Mouse (Mus musculus): ENCODE measurements around the gene Tmem183a. TPM values are rescaled to one million over a fixed set of nuclear protein-coding genes. Genes with fewer than 3 reads are reported as not detected.

The Tmem183a gene
- 54.0 and 63.0 TPM in 2 replicates for polyA plus RNA-seq (2015; fragmentation: Nextera tagmentation; extraction: Ambion mirVana)

GRCm38 (mm10) chr1:134361857-134362212, at the start of gene Tmem183a:
Tmem183a (minus strand) TSS chr1:134361979.
- Histone ChIP-seq H3K9ac (peak within 1 kb of the TSS; percentile 97), H3K27me3 (replicated peaks) (no peaks in the 10 kb centered on the region), H3K9me3 (no peaks in the 10 kb centered on the region), H3K4me3 (peak within 1 kb of the TSS; percentile 97), H3K4me2 (peak within 1 kb of the TSS; percentile 93), H3K4me1 (peaks cover 20% of the 10 kb centered on the region), H3K36me3 (peaks cover 38% of the 10 kb centered on the region), H3K27ac (replicated peaks) (peak within 1 kb of the TSS; percentile 81)
- WGBS, result under 1% methylated on average over 38 of the region's 38 CpGs
- peak; percentile 97 for ATAC-seq (ENCODE audit: extremely low read depth, insufficient number of reproducible peaks, low FRiP score, low TSS enrichment)

- Histone ChIP-seq H3K27ac (replicated peaks) (no peak overlapping the region), H3K4me2 (no peak overlapping the region), H3K27me3 (replicated peaks) (no peaks in the 10 kb centered on the region), H3K4me1 (peaks cover 11% of the 10 kb centered on the region), H3K9ac (no peak overlapping the region), H3K36me3 (peaks cover 54% of the 10 kb centered on the region), H3K4me3 (no peak overlapping the region), H3K9me3 (no peaks in the 10 kb centered on the region; the same call in 1 of the 2 replicates)
- no peak for ATAC-seq (ENCODE audit: extremely low read depth, insufficient number of reproducible peaks, low FRiP score, low TSS enrichment)
- WGBS, result 87% methylated on average over 8 of the region's 8 CpGs
Observed at GRCm38 (mm10) chr1:134408080-134408479, 46.3 kb upstream of the Tmem183a start.

- H3K9me3 ChIP-seq, result no peaks in the 10 kb centered on the region
- peak overlapping the region; percentile 90 for H3K4me3 ChIP-seq
- H3K9ac ChIP-seq, result peak overlapping the region; percentile 92
- H3K27me3 ChIP-seq (replicated peaks), result no peaks in the 10 kb centered on the region
- 25% methylated on average over 8 of the region's 8 CpGs for WGBS
- H3K36me3 ChIP-seq, result peaks cover 42% of the 10 kb centered on the region
- peak overlapping the region; percentile 76 for H3K27ac ChIP-seq (replicated peaks)
- ATAC-seq (ENCODE audit: extremely low read depth, insufficient number of reproducible peaks, low FRiP score, low TSS enrichment), result no peak
- peak overlapping the region; percentile 93 for H3K4me2 ChIP-seq
- H3K4me1 ChIP-seq, result peaks cover 11% of the 10 kb centered on the region
Observed at GRCm38 (mm10) chr1:134406414-134406771, 44.6 kb upstream of the Tmem183a start.

- peak; percentile 93 for ATAC-seq (ENCODE audit: extremely low read depth, insufficient number of reproducible peaks, low FRiP score, low TSS enrichment)
- Histone ChIP-seq H3K36me3 (peaks cover 36% of the 10 kb centered on the region), H3K4me2 (peak within 1 kb of the TSS; percentile 93), H3K9ac (peak within 1 kb of the TSS; percentile 92), H3K4me1 (peaks cover 11% of the 10 kb centered on the region), H3K9me3 (no peaks in the 10 kb centered on the region), H3K27ac (replicated peaks) (peak within 1 kb of the TSS; percentile 76), H3K4me3 (peak within 1 kb of the TSS; percentile 90), H3K27me3 (replicated peaks) (no peaks in the 10 kb centered on the region)
- WGBS, result under 1% methylated on average over 43 of the region's 43 CpGs
Observed at GRCm38 (mm10) chr1:134405509-134406413, 44.0 kb upstream of the Tmem183a start, which contains the start of gene Cyb5r1. Cyb5r1 (plus strand) TSS chr1:134405559.

GRCm38 (mm10) chr1:134399735-134400134, 38.0 kb upstream of the Tmem183a start:
- no peak overlapping the region for H3K4me2 ChIP-seq
- 0 out of 2 replicates have a peak, but pooled peaks cover 3% of the 10 kb centered on the region for H3K9me3 ChIP-seq
- H3K4me3 ChIP-seq, result no peak overlapping the region
- no peak overlapping the region for H3K27ac ChIP-seq (replicated peaks)
- ATAC-seq (ENCODE audit: extremely low read depth, insufficient number of reproducible peaks, low FRiP score, low TSS enrichment), result no peak
- WGBS, result 56% methylated on average over 5 of the region's 5 CpGs
- no peaks in the 10 kb centered on the region; the same call in 1 of the 2 replicates for H3K27me3 ChIP-seq (replicated peaks)
- no peak overlapping the region for H3K9ac ChIP-seq
- H3K4me1 ChIP-seq, result no peaks in the 10 kb centered on the region
- no peaks in the 10 kb centered on the region for H3K36me3 ChIP-seq

GRCm38 (mm10) chr1:134398210-134398609, 36.4 kb upstream of the Tmem183a start:
- ATAC-seq (ENCODE audit: extremely low read depth, insufficient number of reproducible peaks, low FRiP score, low TSS enrichment), result no peak
- Histone ChIP-seq H3K9ac (no peak overlapping the region), H3K36me3 (no peaks in the 10 kb centered on the region), H3K27me3 (replicated peaks) (no peaks in the 10 kb centered on the region; the same call in 1 of the 2 replicates), H3K9me3 (0 out of 2 replicates have a peak, but pooled peaks cover 3% of the 10 kb centered on the region), H3K27ac (replicated peaks) (no peak overlapping the region), H3K4me3 (no peak overlapping the region), H3K4me1 (no peaks in the 10 kb centered on the region), H3K4me2 (no peak overlapping the region)
- WGBS, result 87% methylated on average over 12 of the region's 12 CpGs

- H3K4me2 ChIP-seq, result no peak overlapping the region
- H3K27me3 ChIP-seq (replicated peaks), result no peaks in the 10 kb centered on the region; the same call in 1 of the 2 replicates
- H3K4me1 ChIP-seq, result no peaks in the 10 kb centered on the region
- H3K9ac ChIP-seq, result no peak overlapping the region
- no peaks in the 10 kb centered on the region for H3K9me3 ChIP-seq
- no peak overlapping the region for H3K27ac ChIP-seq (replicated peaks)
- H3K36me3 ChIP-seq, result no peaks in the 10 kb centered on the region
- no peak for ATAC-seq (ENCODE audit: extremely low read depth, insufficient number of reproducible peaks, low FRiP score, low TSS enrichment)
- H3K4me3 ChIP-seq, result no peak overlapping the region
- 48% methylated on average over 5 of the region's 5 CpGs for WGBS
Observed at GRCm38 (mm10) chr1:134393827-134394226, 32.0 kb upstream of the Tmem183a start.

GRCm38 (mm10) chr1:134385666-134386065, 23.9 kb upstream of the Tmem183a start, which contains the start of gene 4933406M09Rik:
4933406M09Rik (plus strand) TSS chr1:134385940.
- Histone ChIP-seq H3K27me3 (replicated peaks) (no peaks in the 10 kb centered on the region; the same call in 1 of the 2 replicates), H3K9ac (no peak within 1 kb of the TSS), H3K4me1 (peaks cover 10% of the 10 kb centered on the region), H3K36me3 (no peaks in the 10 kb centered on the region), H3K9me3 (0 out of 2 replicates have a peak, but pooled peaks cover 5% of the 10 kb centered on the region), H3K4me2 (no peak within 1 kb of the TSS), H3K27ac (replicated peaks) (no peak within 1 kb of the TSS), H3K4me3 (no peak within 1 kb of the TSS)
- WGBS, result 97% methylated on average over 1 of the region's 1 CpGs
- ATAC-seq (ENCODE audit: extremely low read depth, insufficient number of reproducible peaks, low FRiP score, low TSS enrichment), result no peak

GRCm38 (mm10) chr1:134385176-134385575, 23.4 kb upstream of the Tmem183a start:
- Histone ChIP-seq H3K4me1 (peaks cover 10% of the 10 kb centered on the region), H3K9me3 (0 out of 2 replicates have a peak, but pooled peaks cover 5% of the 10 kb centered on the region), H3K36me3 (no peaks in the 10 kb centered on the region), H3K9ac (no peak overlapping the region), H3K4me3 (no peak overlapping the region), H3K27ac (replicated peaks) (no peak overlapping the region), H3K27me3 (replicated peaks) (no peaks in the 10 kb centered on the region; the same call in 1 of the 2 replicates), H3K4me2 (no peak overlapping the region)
- ATAC-seq (ENCODE audit: extremely low read depth, insufficient number of reproducible peaks, low FRiP score, low TSS enrichment), result no peak

- WGBS, result 68% methylated on average over 4 of the region's 4 CpGs
- H3K36me3 ChIP-seq, result no peaks in the 10 kb centered on the region
- H3K27ac ChIP-seq (replicated peaks), result no peak overlapping the region
- H3K9me3 ChIP-seq, result 0 out of 2 replicates have a peak, but pooled peaks cover 5% of the 10 kb centered on the region
- no peaks in the 10 kb centered on the region; the same call in 1 of the 2 replicates for H3K27me3 ChIP-seq (replicated peaks)
- H3K9ac ChIP-seq, result no peak overlapping the region
- no peak for ATAC-seq (ENCODE audit: extremely low read depth, insufficient number of reproducible peaks, low FRiP score, low TSS enrichment)
- no peak overlapping the region for H3K4me2 ChIP-seq
- no peak overlapping the region for H3K4me3 ChIP-seq
- H3K4me1 ChIP-seq, result peaks cover 10% of the 10 kb centered on the region
Observed at GRCm38 (mm10) chr1:134384581-134384980, 22.8 kb upstream of the Tmem183a start.

- H3K4me2 ChIP-seq, result peak overlapping the region; percentile 74
- peak overlapping the region; percentile 47 for H3K4me3 ChIP-seq
- no peaks in the 10 kb centered on the region for H3K27me3 ChIP-seq (replicated peaks)
- H3K36me3 ChIP-seq, result no peaks in the 10 kb centered on the region
- ATAC-seq (ENCODE audit: extremely low read depth, insufficient number of reproducible peaks, low FRiP score, low TSS enrichment), result no peak
- WGBS, result 4% methylated on average over 19 of the region's 19 CpGs
- no peak overlapping the region for H3K27ac ChIP-seq (replicated peaks)
- 0 out of 2 replicates have a peak, but pooled peaks cover 5% of the 10 kb centered on the region for H3K9me3 ChIP-seq
- H3K9ac ChIP-seq, result peak overlapping the region; percentile 73
- peaks cover 10% of the 10 kb centered on the region for H3K4me1 ChIP-seq
Observed at GRCm38 (mm10) chr1:134381795-134382625, 20.2 kb upstream of the Tmem183a start.
